9 mouse cellular contexts compared by ENCODE assay signal in genomic region chr9:91382111-91382379, GRCm38 (mm10). TPM values are rescaled to one million over a fixed set of nuclear protein-coding genes. Genes with fewer than 3 reads are reported as not detected.
DNase-seq lines count a peak whose midpoint lies in the region; ATAC-seq and TF ChIP-seq lines count a peak whose summit lies in the region.
"Had no signal": no experiment of that assay in that cellular context is flagged by ENCODE, and none has a peak within 500 bp of the region (broad histone marks: within the 10 kb centered on the region; RNA-seq: fewer than 3 reads in every experiment).

No protein-coding gene starts in this region.

- peaks cover 97% of the 10 kb centered on the region for H3K27me3 ChIP-seq in kidney, embryonic 16.5 days (ENCODE audit: insufficient read depth, low read length)
- peaks cover 57% of the 10 kb centered on the region for H3K27me3 ChIP-seq in forebrain, embryonic 11.5 days (ENCODE audit: control insufficient read depth, insufficient read depth, low read length)
- peaks cover 19% of the 10 kb centered on the region for H3K27me3 ChIP-seq in hindbrain, postnatal 0 days (ENCODE audit: insufficient read depth, low read length)
- H3K27me3 ChIP-seq in neural tube, embryonic 14.5 days (ENCODE audit: control insufficient read depth, insufficient read depth, low read length), result peaks cover 9% of the 10 kb centered on the region; the same call in 1 of the 2 replicates

- no peak overlapping the region for H3K9ac ChIP-seq in kidney, embryonic 16.5 days (replicated peaks; ENCODE audit: low read length)
- peak overlapping the region; percentile 90 for H3K9ac ChIP-seq in forebrain, embryonic 11.5 days (ENCODE audit: low read length)
- peak overlapping the region; percentile 82 for H3K9ac ChIP-seq in hindbrain, postnatal 0 days (replicated peaks; ENCODE audit: low read length)
- peak overlapping the region; percentile 80 for H3K9ac ChIP-seq in neural tube, embryonic 14.5 days (replicated peaks; ENCODE audit: low read depth, low read length)

- 0% methylated on average over 2 of the region's 2 CpGs for WGBS in kidney, embryonic 16.5 days
- WGBS in forebrain, embryonic 11.5 days, result 0% methylated on average over 2 of the region's 2 CpGs
- WGBS in hindbrain, postnatal 0 days, result 8% methylated on average over 2 of the region's 2 CpGs
- 2% methylated on average over 2 of the region's 2 CpGs for WGBS in neural tube, embryonic 14.5 days

- ATAC-seq in kidney, embryonic 16.5 days (ENCODE audit: low FRiP score, low TSS enrichment), result no peak
- ATAC-seq in forebrain, embryonic 11.5 days (replicated peaks; ENCODE audit: low FRiP score), result no peak
- ATAC-seq in hindbrain, postnatal 0 days, result no peak
- ATAC-seq in neural tube, embryonic 14.5 days (ENCODE audit: low read depth), result no peak

- H3K9me3 ChIP-seq in kidney, embryonic 16.5 days (ENCODE audit: low read length), result no peaks in the 10 kb centered on the region
- no peaks in the 10 kb centered on the region for H3K9me3 ChIP-seq in forebrain, embryonic 11.5 days (ENCODE audit: control insufficient read depth, low read length)
- H3K9me3 ChIP-seq in hindbrain, postnatal 0 days (ENCODE audit: low read length), result no peaks in the 10 kb centered on the region
- no peaks in the 10 kb centered on the region for H3K9me3 ChIP-seq in neural tube, embryonic 14.5 days (ENCODE audit: control insufficient read depth, low read length)

- DNase-seq in kidney, postnatal 14 days, result no peak
- DNase-seq in forebrain, embryonic 11.5 days (ENCODE audit: low spot score), result no peak
- no peak for DNase-seq in hindbrain, postnatal 0 days (ENCODE audit: low spot score)
- DNase-seq in natural killer cell, adult 2 months (ENCODE audit: low spot score in 2 of 2), result no peak
- no peak for DNase-seq in adipocyte (ENCODE audit: low spot score)
- DNase-seq: right cerebral cortex, adult 18-20 months; thymus, postnatal 25 days had no signal

- no peak overlapping the region for H3K27ac ChIP-seq in kidney, embryonic 16.5 days (ENCODE audit: low read length)
- peak overlapping the region; percentile 84 for H3K27ac ChIP-seq in forebrain, embryonic 11.5 days (ENCODE audit: low read depth, low read length)
- peak overlapping the region; percentile 98 for H3K27ac ChIP-seq in hindbrain, postnatal 0 days
- H3K27ac ChIP-seq in neural tube, embryonic 14.5 days (ENCODE audit: low read depth, low read length), result peak overlapping the region; percentile 96

- H3K4me1 ChIP-seq in kidney, embryonic 16.5 days (ENCODE audit: insufficient read depth, low read length), result no peaks in the 10 kb centered on the region
- peaks cover 25% of the 10 kb centered on the region for H3K4me1 ChIP-seq in forebrain, embryonic 11.5 days (replicated peaks; ENCODE audit: control insufficient read depth, insufficient read depth, low read length)
- 0 out of 2 replicates have a peak, but pooled peaks cover 7% of the 10 kb centered on the region for H3K4me1 ChIP-seq in hindbrain, postnatal 0 days (ENCODE audit: insufficient read depth, low read length)
- peaks cover 8% of the 10 kb centered on the region; the same call in 1 of the 2 replicates for H3K4me1 ChIP-seq in neural tube, embryonic 14.5 days (ENCODE audit: control insufficient read depth, insufficient read depth, low read length)

- H3K4me3 ChIP-seq in kidney, embryonic 16.5 days (ENCODE audit: low read length), result peak overlapping the region; percentile 50
- H3K4me3 ChIP-seq in forebrain, embryonic 11.5 days (ENCODE audit: low read depth, low read length), result peak overlapping the region; percentile 51
- H3K4me3 ChIP-seq in hindbrain, postnatal 0 days (ENCODE audit: low read length), result peak overlapping the region; percentile 47
- peak overlapping the region; percentile 44 for H3K4me3 ChIP-seq in neural tube, embryonic 14.5 days (ENCODE audit: low read depth, low read length)

- H3K4me2 ChIP-seq in kidney, embryonic 16.5 days (replicated peaks; ENCODE audit: low read depth, low read length), result no peak overlapping the region
- H3K4me2 ChIP-seq in forebrain, embryonic 11.5 days (ENCODE audit: low read depth, low read length, severe bottlenecking), result peak overlapping the region; percentile 79
- H3K4me2 ChIP-seq in hindbrain, postnatal 0 days (ENCODE audit: low read depth, low read length), result peak overlapping the region; percentile 65
- H3K4me2 ChIP-seq in neural tube, embryonic 14.5 days (ENCODE audit: low read depth, low read length), result peak overlapping the region; percentile 68

- H3K36me3 ChIP-seq in kidney, embryonic 16.5 days (ENCODE audit: insufficient read depth, low read length), result no peaks in the 10 kb centered on the region
- no peaks in the 10 kb centered on the region for H3K36me3 ChIP-seq in forebrain, embryonic 11.5 days (ENCODE audit: control insufficient read depth, insufficient read depth, low read length)
- H3K36me3 ChIP-seq in hindbrain, postnatal 0 days (ENCODE audit: insufficient read depth, low read length), result no peaks in the 10 kb centered on the region
- H3K36me3 ChIP-seq in neural tube, embryonic 14.5 days (ENCODE audit: control insufficient read depth, insufficient read depth, low read length), result no peaks in the 10 kb centered on the region

- no peak for TF ChIP-seq CTCF in hindbrain, postnatal 0 days (IDR thresholded peaks at IDR 0.05; ENCODE audit: low read depth)

RNA-seq across cellular contexts. Expression of gene Zic1, which starts 16.4 kb away (rescaled TPM):
- polyA plus RNA-seq in kidney, embryonic 16.5 days (2015; fragmentation: Nextera tagmentation; extraction: Ambion mirVana), result not detected in 2 replicates
- 14.7 and 15.7 TPM in 2 replicates for polyA plus RNA-seq in forebrain, embryonic 11.5 days (2014; fragmentation: Nextera tagmentation; extraction: Ambion mirVana)
- total RNA-seq in hindbrain, postnatal 0 days (2014; rRNA removed), result 281 and 342 TPM in 2 replicates
- polyA plus RNA-seq in hindbrain, postnatal 0 days (2015; fragmentation: Nextera tagmentation; extraction: Ambion mirVana), result 19.7 and 21.5 TPM in 2 replicates
- 28.7 and 30.5 TPM in 2 replicates for polyA plus RNA-seq in neural tube, embryonic 14.5 days (2014; fragmentation: Nextera tagmentation; extraction: Ambion mirVana)

RNA-seq across cellular contexts. Expression of gene Zic4, which starts 19.8 kb away (rescaled TPM):
- polyA plus RNA-seq in kidney, embryonic 16.5 days (2015; fragmentation: Nextera tagmentation; extraction: Ambion mirVana), result not detected in 2 replicates
- 58.8 and 59.5 TPM in 2 replicates for polyA plus RNA-seq in forebrain, embryonic 11.5 days (2014; fragmentation: Nextera tagmentation; extraction: Ambion mirVana)
- total RNA-seq in hindbrain, postnatal 0 days (2014; rRNA removed), result 107 and 144 TPM in 2 replicates
- 51.0 and 58.2 TPM in 2 replicates for polyA plus RNA-seq in hindbrain, postnatal 0 days (2015; fragmentation: Nextera tagmentation; extraction: Ambion mirVana)
- polyA plus RNA-seq in neural tube, embryonic 14.5 days (2014; fragmentation: Nextera tagmentation; extraction: Ambion mirVana), result 46.7 and 50.5 TPM in 2 replicates

Comparison
In these comparisons a context has a peak if more than half of its experiments do, and no peak if none do; other contexts are left out.
1. RNA of gene Zic1, which starts 16.4 kb away (polyA plus RNA-seq): 28.7 to 30.5 TPM in neural tube, embryonic 14.5 days, 19.7 to 21.5 TPM in hindbrain, postnatal 0 days and 14.7 to 15.7 TPM in forebrain, embryonic 11.5 days; not detected in kidney, embryonic 16.5 days; every median in the first group is over 10 times any median in the second.
2. RNA of gene Zic4, which starts 19.8 kb away (polyA plus RNA-seq): 58.8 to 59.5 TPM in forebrain, embryonic 11.5 days, 51.0 to 58.2 TPM in hindbrain, postnatal 0 days and 46.7 to 50.5 TPM in neural tube, embryonic 14.5 days; not detected in kidney, embryonic 16.5 days; every median in the first group is over 10 times any median in the second.
3. Peak in every context shown above with its lines, with median percentiles within 50 percentile points of each other: H3K4me3 ChIP-seq.